Mouse (Mus musculus) induced T-regulatory cell, adult 2 months (primary cell): ENCODE measurements around the gene Srms.
A peak's percentile ranks its signal among the peaks of the same experiment; 100 is the strongest.
"Not testable (repeated sequence)": the region's sequence is repeated elsewhere in the genome, so short reads cannot be mapped to it uniquely, and the experiment has no call there.

ENCODE experiments used
- DNase-seq: peaks from one replicate; pipeline ENCODE4 v3.0.0-alpha.2; 2012; ENCODE audit warnings: low read depth

Srms gene

DNA sequence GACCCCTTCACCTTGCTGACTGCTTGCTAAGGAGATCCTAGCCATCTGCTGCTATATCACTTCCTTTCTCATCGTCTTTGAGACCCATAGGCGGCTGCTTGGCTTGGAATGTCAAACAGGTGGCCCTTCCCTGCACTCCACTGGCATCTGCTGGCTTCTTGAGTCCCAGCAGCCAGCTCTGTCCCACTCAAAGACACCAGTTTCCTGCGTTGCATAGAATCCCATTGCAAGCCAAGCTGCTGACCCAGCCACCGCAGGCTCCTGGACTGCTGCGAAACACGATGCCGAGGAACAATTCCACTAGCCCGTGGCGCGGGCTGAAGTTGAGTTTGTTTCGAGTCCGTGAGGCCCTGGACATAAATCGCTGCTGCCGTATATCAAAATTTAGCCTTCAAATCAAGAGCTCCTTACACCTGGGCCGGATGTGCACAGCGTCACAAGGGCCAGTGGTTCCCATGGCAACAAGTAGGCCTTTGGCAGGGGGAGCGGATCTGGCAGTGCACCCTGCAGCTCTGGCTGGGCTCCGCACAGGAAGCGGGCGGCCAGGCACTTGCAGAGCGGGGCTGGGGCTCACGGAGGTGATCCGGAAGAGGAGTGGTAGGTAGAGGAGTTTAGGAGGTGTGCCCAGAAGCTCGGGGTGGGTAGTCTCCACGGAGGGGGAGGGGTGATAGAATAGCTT is 6.7 kb upstream of the Srms start, which contains the start of gene Fndc11:
Gene Fndc11 (plus strand): TSS at position 476 of the 679 bp plus-strand sequence.
- DNase-seq = peak; percentile 96

DNA sequence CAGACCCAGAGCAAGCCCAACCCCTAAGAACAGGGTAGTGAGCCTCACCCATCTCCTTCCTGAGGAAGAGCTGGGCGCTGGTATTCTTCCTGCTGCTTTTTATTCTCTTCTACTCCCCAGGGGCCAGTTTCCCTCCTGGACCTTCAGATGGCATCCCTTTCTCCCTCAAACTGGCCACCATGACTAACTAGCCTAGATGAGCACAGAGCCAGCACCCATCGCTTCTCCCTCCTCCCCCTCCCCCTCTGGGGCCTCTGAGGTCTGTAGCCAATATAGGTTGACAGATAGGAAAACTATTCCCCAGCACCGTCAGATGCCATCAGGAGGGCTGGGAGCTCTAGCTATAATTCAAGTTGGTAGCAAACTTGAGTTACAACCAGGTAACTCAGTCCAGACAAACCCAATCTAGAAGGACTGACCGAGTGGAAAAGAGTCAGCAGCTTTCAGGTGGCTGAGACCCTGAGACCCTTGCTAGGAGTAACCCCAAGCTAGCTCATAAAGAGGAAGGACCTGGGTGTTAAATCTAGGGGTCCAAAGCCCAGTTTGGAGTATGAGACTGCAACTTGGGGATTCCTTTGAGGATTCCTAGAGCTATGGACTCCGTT is 6.0 kb upstream of the Srms start:
- DNase-seq = no peak

DNA sequence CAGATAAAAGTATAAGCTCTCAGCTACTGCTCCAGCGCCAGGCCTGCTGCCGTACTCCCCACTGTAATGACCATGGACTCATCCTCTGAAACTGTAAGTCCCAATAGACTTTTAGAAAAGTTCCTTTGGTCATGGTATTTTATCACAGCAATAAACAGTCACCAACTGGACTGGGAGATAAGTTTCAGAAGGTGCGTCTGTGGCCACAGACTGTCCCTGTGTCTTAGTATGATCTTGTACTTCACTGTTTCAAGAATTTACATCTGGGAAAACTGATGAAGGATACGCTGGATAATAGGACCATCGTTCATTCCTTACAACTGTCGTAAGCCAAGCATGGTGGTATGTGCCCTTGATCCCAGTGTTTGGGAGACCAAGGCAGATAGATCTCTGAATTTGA is 3.1 kb upstream of the Srms start:
- no peak for DNase-seq

DNA sequence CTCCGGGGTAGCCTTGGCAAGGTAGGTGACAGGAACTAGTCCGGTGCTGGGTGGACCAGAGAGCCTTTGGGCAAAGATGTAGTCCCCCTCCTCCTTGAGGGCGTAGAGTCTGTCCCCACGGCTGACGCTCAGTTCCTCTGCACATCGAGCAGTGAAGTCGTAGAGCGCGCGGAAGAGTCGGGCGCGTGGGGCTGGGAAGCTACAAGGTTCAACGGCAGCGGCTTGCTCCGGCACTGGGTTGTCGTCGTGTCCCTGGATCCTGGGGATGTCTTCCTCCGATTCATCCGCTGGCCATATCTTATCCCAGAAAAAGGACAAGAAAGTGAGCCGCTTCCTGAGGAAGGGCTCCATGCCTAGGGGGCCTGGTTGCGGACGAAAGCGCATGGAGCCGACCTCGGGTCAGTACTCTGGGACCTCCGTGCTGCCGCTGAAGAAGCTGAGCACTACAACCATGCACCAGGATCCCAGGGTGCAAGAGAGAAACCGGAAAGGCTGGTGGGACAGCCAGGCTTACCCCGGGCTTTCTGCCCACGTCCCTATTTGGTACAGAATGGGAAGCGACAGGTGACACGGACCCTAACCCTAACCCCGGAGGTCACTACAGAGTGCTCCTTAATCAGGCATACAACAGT is 480 bp downstream of the Srms start:
- DNase-seq = peak; percentile 49

DNA sequence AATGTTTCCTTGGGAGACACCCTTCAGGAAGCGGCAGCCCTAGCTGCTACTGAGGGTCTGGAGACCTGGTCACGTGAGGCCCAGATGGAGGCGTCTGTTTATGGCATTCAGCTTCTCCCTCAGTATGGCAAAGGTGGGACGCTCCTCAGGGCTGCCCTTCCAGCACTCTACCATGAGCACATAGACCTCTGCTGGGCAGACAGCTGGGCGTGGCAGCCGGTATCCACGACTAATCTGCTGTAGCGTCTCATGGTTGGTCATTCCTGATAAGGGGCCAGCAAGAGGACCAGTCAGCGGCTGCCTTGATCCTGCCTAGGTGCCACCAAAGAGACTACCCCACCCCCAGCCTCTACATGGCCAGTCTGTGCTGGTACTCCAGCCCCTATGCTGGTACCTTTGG is 6.9 kb downstream of the Srms start:
- no peak for DNase-seq

DNA sequence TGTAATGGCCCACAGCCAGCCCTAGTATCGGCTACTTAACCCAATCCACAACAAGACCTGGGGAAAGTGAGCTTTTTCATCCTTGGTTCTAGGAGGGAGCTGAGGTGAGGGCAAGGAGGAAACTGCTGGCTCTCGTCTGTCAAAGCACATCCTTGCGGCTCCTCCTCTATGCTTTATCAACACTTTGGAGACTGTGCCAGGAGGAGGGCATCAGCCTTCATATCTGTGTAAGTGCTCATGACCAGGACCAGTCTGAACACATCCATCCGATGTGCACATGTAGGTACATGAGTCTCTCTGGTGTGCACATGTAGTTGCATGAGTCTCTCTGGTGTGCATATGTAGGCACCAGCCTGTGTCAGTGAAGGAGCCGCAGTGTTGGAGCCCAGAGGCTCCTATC is 7.3 kb downstream of the Srms start:
- DNase-seq = no peak

DNA sequence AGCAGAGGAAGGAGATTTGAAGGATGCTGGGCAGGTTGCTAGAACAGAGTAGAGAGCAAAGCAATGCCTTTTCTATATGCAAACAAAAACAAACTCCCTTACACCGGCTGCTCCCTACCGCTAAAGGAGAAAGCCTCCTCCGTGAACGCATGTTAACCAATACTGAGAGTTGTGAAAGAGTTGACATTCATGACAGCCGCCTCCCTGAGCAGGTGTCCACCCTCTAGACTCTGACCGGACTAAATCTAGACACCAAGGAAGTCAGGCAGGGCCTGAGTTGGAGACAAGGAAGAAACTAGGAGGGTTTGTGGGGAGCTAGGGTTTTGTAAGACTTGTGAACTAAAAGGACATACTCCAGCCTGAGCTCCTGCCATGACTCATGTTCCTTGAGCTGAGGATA is 10.1 kb downstream of the Srms start:
- DNase-seq = no peak

DNA sequence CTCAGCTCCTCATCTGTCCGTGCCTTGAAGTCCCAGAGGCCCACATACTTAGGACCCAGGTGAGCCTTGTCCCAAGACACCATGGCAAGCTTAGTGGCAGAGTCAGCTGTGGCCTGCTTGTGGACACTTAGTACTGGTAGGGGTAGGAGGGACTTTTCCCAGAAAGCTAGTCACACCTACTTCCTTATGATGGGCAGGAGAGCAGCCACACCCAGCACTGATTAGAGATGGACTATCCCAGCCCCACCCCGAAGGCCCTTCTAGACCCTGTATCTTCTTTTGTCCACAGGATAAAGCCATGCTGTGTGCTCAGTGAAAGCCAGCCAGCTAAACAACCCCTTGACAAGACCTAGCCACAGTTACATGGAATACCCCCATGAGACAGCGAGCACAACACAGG is 10.6 kb downstream of the Srms start, which contains the start of gene Ptk6:
Gene Ptk6 (minus strand): TSS at position 368 of the 400 bp plus-strand sequence.
- no peak for DNase-seq

DNA sequence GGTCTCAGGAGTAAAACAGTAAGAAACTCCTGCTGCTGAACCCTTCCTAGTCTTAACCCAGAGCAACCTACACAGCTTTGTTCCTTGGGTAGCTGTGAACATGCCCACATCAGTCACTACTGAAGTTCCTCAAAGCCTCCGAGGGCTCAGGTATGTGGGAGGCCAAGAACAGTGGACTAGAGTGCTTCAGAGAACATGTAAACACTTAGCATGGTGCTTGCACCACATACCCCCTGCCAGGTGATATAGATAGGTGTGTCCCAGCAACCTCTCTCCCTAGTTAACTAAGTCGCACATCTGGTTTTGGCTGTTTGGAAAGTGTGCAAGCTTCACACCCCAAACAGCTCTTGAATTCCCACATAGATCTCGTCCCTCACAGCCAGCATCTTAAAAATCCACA is 11.4 kb downstream of the Srms start:
- DNase-seq = no peak

DNA sequence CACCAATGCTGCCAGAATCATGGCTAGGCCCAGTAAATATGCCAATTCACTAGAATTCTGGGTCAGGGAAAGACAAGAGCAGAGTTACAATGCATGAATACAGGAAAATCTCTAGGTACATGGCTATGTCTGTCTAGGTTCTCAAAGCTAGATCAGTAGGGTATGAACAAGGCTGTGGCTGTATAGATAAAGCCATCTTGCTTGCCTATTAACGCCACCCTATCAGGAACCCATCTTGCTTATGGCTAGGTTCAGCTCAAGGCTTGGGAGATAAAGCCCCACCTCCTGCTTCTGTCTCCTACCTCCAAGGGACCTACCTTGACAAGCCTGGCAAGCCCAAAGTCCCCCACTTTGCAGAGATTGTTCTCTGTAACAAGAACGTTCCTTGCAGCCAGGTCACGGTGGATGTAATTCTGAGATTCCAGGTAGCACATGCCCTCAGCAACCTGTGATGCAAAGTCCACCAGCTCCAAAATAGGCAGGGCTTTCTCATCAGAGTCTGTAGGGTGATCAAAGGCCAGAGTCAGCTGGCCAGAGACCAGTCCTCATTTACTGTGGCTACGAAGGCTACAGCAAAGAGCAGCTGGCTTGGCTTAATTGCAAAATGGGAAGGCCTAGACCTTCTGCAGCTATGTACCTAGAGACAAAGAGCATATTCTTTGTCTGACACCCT is 16.2 kb downstream of the Srms start:
- DNase-seq = no peak

DNA sequence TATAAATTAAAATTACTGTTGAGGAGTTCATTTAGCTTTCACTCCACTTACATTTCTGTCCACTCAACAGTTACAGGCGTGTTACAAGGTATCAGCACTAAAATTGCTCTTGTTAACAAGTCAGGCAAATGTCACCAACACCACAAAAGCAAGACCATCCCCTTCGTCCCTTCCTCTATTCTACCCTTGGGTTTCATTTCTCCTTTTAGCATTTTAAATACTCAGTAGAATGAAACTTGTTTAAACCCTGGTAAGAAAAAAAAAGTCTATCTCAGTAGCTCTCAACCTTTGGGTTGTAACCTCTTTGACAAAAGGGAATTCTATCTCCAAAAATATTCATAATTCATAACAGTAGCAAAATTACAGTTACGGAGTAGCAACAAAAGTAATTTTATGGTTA is 19.9 kb downstream of the Srms start:
- DNase-seq = no peak

DNA sequence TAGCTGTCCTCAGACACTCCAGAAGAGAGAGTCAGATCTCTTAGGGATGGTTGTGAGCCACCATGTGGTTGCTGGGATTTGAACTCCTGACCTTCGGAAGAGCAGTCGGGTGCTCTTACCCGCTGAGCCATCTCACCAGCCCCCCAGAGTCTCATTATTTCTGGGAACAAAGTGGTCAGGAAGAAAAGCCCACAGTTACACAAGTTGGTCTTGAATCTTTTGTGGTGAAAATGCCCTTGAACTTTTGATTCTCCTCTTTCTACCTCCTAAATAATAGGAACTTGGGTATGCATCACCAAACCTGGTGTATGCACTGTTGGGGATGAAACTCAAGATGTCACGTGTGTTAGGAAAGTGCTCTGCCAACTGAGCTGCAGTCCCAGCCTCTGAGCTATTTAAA is 21.0 kb downstream of the Srms start:
- DNase-seq = no peak

DNA sequence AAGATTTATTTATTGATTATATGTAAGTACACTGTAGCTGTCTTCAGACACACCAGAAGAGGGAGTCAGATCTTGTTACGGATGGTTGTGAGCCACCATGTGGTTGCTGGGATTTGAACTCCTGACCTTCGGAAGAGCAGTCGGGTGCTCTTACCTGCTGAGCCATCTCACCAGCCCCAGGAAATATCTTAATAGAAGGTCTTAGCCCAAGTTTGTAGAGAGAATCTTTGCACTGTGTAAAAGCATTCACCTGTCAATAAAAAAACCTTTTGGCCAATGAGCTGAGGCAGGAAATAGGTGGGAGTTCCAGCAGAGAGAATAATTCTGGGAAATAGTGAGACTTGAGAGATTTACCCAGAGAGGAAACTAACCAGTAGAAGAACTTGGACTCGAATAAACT is 21.6 kb downstream of the Srms start:
- not testable (repeated sequence) for DNase-seq

DNA sequence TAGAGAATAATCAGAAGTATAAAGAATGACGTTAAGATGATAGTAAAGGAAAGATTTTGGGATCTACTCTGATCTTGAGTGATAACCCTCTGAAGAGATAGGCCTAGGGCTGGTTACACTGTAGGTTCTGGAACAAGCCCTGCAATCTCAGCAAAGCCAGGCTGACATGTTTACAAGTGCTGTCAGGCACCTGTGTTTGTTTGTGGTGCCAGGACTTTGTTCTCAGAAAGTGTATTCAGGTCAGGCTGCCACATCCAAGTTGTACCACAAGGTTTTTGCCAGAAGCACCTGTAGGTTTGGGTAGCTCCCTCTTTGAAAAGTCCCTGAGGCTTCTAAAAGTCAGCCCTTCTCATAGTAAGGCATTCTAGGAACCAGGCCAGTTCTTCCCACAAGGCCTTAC is 23.7 kb downstream of the Srms start:
- DNase-seq = peak; percentile 33

DNA sequence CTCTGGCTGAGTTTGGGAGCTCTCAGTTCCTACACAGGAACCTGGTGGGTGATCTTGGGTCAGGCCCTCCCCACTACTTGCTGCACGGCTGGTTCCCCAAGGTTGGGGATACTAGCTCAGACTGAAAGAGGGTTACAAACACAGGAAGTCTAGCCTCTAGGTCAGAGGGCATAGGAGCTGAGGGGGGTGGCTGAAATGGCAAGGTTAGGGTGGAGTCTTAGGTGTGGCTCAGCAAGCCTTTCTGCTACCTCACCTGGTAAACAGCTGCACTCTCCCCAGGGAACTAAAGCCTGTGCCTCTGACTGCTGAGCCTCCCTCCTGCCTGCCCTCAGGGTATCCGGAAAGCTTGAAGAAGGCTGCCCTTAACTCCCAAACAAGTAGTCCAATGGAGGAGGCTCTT is 24.3 kb downstream of the Srms start:
- peak; percentile 69 for DNase-seq

DNA sequence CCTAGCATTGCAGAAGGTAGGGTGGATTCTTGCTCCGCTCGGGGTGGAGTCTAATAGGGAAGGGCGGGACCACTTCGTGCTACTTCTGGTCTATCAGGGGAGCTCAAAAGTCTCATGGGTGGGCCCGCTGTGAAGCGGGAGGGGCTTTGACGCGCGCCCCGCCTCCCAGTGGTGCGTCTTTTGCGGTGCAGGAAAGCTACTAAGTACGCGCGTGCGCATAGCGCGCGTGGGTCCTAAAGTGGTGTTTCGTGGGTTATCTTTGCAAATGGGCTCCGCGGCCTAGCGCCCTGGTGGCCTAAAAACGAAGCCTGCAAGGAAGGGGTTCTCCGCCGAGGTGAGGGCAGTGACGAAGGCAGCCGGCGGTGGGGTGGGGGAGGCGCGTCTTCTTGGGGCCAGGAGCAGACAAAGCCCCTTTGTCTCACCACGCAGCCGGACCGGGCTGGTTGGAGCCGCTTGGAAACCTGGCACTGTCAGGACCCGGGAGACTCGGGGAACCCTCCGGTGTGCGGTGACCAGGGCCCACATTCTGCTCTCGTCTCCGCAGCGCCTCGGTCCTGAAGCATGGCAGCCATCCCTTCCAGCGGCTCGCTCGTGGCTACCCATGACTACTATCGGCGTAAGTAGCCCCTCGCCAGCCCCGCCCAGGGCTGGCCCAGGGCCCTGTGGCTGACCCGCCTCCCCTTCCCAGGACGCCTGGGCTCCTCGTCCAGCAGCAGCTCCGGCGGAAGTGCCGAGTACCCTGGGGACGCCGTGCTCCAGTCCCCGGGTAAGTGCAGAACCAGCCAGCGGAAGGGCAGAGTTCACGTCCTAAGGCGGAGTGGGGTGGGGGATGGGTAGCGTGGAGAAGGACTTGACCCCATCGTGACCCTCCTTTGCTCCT is 25.6 kb downstream of the Srms start, which contains the start of gene Ppdpf:
Gene Ppdpf (plus strand): TSS at position 127 of the 880 bp plus-strand sequence.
- DNase-seq = peak; percentile 98

DNA sequence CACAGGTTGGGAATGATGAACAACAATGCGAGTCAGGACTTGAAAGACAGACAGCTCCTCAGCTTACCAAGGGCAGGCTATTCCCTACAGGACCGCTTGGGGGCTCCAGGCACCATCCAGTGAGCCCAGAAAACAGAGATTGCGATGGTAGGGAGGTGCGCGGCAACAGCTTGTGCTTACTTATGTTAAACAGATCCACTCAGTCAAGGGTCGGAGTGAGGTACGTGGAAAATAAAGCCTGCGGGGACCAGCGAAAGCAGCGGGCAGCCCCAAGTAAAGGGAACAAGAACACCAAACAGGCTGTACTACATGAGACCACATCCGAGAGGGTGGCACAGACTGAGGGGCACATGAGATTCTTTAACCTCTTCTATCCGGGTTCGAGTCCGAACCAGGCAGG is 26.4 kb downstream of the Srms start:
- DNase-seq = peak; percentile 94

DNA sequence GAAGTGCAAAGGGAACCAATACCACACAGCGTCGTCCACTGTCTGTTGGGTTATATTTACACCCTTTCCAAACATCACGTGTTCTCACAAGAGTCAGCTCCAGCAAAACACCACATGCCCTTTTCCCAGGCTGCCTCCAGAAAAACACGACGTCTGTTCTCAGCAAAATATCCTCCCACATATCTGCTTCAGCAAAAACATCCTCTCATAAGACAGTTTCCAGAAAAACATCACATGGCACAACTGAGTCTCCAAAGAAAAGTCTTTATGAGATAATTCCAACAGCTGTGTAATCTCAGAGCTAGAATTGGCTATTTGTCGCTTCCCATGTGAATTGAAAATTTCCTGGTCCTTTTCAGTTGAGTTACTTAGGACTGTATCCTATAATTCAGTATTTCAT is 32.1 kb downstream of the Srms start:
- DNase-seq = no peak

DNA sequence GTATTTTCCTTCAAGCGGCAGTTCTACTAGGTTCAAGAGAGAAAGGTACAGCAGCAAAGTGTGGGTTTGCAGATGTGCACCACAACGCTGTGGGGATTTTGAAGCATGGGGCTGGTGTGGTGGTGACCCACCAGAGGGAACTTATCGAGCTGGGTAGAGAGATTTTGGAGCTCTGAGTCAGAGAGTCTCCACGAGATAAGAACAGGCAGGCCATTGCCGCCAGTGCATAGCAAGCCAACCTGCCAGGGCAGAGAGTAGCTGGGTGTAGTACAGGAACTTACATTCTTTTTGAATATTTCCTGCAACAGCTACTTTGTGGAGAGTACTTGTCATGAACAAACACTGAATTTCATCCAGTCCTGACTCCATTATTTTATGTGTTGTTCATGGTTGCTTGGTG is 34.5 kb downstream of the Srms start:
- no peak for DNase-seq

DNA sequence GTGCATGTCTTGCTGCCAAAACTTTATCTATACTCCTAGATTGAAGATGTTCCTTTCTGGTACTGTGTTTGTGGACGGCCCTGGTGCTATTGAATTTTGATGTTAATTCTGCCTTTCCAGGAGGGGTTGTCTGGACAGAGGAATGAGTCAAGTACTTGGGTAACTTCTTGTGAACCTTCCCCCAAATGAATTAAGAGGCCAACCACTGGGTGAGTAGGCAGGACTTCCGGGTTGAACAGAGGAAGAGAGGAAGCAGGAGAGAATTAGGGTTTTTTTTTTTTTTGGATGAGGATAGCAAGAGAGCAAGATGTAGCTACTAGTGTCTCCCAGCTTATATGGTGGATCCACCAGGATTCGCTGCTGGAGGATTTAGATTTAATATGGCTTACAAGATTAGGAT is 35.0 kb downstream of the Srms start:
- no peak for DNase-seq

DNA sequence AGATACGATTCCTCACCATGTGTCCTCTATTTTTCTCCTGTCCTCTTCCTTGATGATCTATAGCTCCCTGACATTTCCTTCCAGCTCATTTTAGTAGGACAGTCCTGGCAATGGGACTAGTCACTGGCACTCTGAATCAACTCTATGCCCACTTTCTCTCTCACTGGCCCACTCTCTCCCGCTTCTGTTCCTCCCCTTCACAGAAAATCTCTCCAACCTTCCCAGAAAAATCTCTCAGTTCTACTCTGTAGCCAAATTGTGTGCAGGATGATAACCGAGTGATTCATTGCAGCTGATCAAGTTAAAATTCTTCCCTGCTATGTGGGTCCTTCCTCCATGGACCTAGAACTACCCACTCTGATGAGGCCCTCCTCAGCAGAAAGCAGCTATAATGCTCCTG is 38.3 kb downstream of the Srms start:
- no peak for DNase-seq

DNA sequence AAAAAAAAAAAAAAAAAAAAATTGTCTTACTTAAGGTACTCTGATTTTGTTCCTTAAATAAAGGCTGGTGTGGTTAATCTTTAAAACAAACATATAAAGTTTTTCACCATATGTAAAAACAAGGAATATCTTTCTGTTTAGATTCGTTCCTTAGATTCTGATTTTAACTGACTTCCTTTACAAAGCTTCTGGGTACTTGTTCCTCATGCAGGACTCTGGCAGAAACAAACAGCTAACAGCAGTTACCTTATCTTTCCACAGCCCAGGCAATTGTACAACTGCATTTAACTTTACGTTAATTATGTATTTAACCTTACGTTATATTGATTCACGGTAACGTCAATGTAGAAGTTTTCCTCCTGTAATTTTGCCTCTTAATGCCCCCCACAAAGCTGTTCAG is 46.5 kb downstream of the Srms start:
- no peak for DNase-seq
